Mouse (Mus musculus) hindbrain, embryonic 10.5 days (tissue): ENCODE measurements around the gene Phldb1. TPM values are rescaled to one million over a fixed set of nuclear protein-coding genes. Genes with fewer than 3 reads are reported as not detected.

Experiments
- DNase-seq: peaks from one replicate; pipeline ENCODE4 v3.0.0-alpha.2; 2017; ENCODE audit warnings: low spot score
- H3K27ac ChIP-seq: fragments of 300-500 bp; sonication (generic); 2 replicates; pipeline ENCODE4 v1.5.1; 2016; ENCODE audit warnings: mild to moderate bottlenecking, moderate library complexity
- H3K27me3 ChIP-seq: fragments of 300-500 bp; sonication (generic); 2 replicates; pipeline ENCODE4 v1.6.1; 2016; ENCODE audit warnings: mild to moderate bottlenecking; ENCODE audit not compliant: poor library complexity, insufficient read depth, severe bottlenecking
- H3K36me3 ChIP-seq: fragments of 300-500 bp; sonication (generic); 2 replicates; pipeline ENCODE4 v1.6.1; 2016; ENCODE audit warnings: mild to moderate bottlenecking, moderate library complexity
- H3K4me1 ChIP-seq: fragments of 300-500 bp; sonication (generic); replicated peaks from 2 replicates; pipeline ENCODE4 v1.6.1; 2016; ENCODE audit warnings: mild to moderate bottlenecking
- H3K4me3 ChIP-seq: fragments of 300-500 bp; sonication (generic); 2 replicates; pipeline ENCODE4 v1.5.1; 2016; ENCODE audit warnings: mild to moderate bottlenecking, moderate library complexity
- H3K9me3 ChIP-seq: fragments of 300-500 bp; sonication (generic); 2 replicates; pipeline ENCODE4 v1.6.1; 2016; ENCODE audit warnings: mild to moderate bottlenecking, moderate library complexity
- WGBS: fragments of 180-500 bp; shearing (Covaris S2); methylation state at CpG from one replicate; pipeline ENCODE4 v1.1.7; 2016; 5-methylcytosine and 5-hydroxymethylcytosine counted together
- polyA plus RNA-seq: library from polyadenylated mRNA; unstranded; fragments of >200 nt; fragmentation: Nextera tagmentation; extraction: Ambion mirVana; gene quantifications from 2 replicates; pipeline ENCODE4 v1.2.1, GENCODE M21; 2016

Gene Phldb1
- polyA plus RNA-seq, 1 experiment from 2014 or later, result 49.5 TPM

DNA sequence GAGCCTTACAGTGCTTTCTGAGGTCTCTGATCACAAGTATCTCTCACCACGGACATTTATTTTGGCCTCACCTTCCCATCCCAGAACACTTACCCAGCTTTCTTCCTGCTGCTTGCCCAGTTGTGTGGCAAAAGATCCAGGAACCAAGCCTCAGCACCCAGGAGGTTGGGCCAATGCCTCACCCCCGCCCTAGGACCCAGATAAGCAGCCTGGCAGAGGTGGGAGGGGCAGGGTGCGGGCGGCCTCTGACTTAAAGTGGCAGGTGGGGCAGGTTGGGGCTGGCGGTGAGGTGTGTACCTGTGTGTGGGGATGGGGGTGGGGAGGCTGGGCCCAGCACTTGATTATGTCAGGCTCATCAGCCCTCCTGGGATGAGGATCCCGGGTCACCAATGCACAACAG is 21.9 kb downstream of the Phldb1 start:
- no peak for DNase-seq
- Histone ChIP-seq H3K4me3 (no peak overlapping the region), H3K27ac (no peak overlapping the region), H3K4me1 (peaks cover 43% of the 10 kb centered on the region), H3K27me3 (peaks cover 11% of the 10 kb centered on the region), H3K9me3 (no peaks in the 10 kb centered on the region), H3K36me3 (peaks cover 99% of the 10 kb centered on the region)
- 88% methylated on average over 6 of the region's 6 CpGs for WGBS

DNA sequence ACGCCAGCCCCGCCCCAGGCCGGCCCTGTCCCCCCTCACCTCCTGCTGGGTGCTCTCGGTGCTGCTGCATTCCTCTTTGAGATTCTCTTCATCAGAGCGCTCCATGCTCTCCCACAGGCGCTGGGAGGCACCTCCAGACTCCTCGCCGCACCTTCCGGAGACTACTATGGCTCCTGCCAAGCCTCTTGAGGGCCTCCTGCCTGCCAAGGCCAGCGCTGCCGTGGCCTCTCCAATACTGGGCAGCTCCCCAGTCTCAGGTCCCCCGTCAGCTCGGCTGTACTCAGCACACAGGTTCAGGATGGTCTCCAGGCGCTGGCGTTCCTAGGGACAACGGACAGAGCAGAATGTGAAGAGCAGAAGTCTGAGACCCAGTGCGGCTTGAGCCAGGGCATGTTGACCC is 23.4 kb downstream of the Phldb1 start:
- DNase-seq, result no peak
- H3K27me3 ChIP-seq, result peaks cover 17% of the 10 kb centered on the region
- H3K9me3 ChIP-seq, result no peaks in the 10 kb centered on the region
- no peak overlapping the region; the same call in 1 of the 2 replicates for H3K27ac ChIP-seq
- peaks cover 99% of the 10 kb centered on the region for H3K36me3 ChIP-seq
- peaks cover 39% of the 10 kb centered on the region for H3K4me1 ChIP-seq
- 69% methylated on average over 17 of the region's 17 CpGs for WGBS
- H3K4me3 ChIP-seq, result no peak overlapping the region

DNA sequence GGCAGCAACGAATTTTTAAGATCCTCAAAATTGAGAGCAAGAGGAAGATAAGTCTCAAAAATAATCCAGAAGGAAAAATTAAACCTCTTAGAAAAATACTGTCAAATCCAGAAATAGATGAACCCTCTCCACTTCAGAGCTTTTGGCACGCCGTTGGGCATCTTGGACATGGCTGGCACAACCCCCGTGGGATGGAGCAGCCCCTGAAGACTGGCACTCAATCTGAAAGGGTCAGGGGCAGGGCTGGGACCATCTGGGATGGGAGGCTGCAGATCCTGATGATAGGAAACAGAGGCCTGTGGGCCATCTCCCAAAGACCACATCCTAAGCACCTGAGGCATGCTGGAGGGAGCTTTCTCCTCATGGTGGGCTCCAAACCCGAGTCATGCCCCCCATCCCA is 24.8 kb downstream of the Phldb1 start:
- Histone ChIP-seq H3K4me1 (peaks cover 39% of the 10 kb centered on the region), H3K36me3 (peaks cover 99% of the 10 kb centered on the region), H3K4me3 (no peak overlapping the region), H3K9me3 (no peaks in the 10 kb centered on the region), H3K27me3 (peaks cover 17% of the 10 kb centered on the region), H3K27ac (no peak overlapping the region)
- no peak for DNase-seq
- 88% methylated on average over 5 of the region's 5 CpGs for whole genome bisulfite sequencing

DNA sequence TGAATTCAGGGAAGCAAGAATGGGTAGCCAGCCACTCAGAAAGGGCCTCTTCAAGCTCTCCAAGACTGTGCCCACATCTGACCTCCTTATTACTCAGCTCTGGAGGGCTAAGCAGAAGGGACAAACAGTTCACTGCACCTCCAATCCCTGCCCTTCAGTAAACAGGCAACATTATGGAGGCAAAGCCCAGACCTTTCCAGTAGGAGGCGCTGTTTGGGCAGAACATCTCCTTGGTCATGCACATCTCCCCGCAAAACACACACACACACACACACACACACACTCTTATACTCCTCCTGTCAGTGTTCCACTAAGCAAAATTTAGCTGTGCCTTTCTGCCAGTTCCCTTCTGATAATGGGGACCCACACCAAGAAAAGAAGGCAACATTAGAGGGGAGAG is 25.4 kb downstream of the Phldb1 start:
- whole genome bisulfite sequencing, result 43% methylated on average over 2 of the region's 2 CpGs
- H3K4me3 ChIP-seq, result no peak overlapping the region

DNA sequence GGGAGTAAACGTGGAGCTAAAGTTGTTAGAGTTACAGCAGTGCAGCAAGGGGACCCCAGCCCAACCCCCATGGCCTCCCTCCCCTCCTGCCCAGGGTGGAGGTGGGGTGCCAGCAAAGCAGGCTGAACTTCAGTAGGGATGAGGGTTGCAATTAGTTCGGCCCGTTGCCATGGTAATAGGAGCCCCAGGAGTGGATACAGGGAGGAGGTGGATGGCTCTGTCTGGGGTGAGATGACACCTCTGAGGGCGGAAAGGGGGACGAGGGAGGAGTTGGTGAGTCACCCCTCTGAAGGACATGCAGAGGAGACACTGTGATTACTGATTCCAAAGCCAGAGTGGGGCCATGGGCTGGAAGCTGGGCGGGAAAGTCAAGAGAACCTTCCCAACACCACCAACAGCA is 26.1 kb downstream of the Phldb1 start:
- DNase-seq, result no peak
- 0 out of 2 replicates have a peak overlapping the region, but pooled peaks have one; percentile 77 for H3K27ac ChIP-seq
- H3K27me3 ChIP-seq, result peaks cover 17% of the 10 kb centered on the region
- H3K9me3 ChIP-seq, result no peaks in the 10 kb centered on the region
- peak overlapping the region; percentile 47 for H3K4me3 ChIP-seq
- H3K4me1 ChIP-seq, result peaks cover 39% of the 10 kb centered on the region
- 24% methylated on average over 6 of the region's 6 CpGs for WGBS
- peaks cover 99% of the 10 kb centered on the region for H3K36me3 ChIP-seq

More for the DNA sequence above, 25.4 kb downstream of the Phldb1 start:
- H3K27ac ChIP-seq, result no peak overlapping the region
- DNase-seq, result peak; percentile 55
- H3K27me3 ChIP-seq, result peaks cover 17% of the 10 kb centered on the region
- H3K9me3 ChIP-seq, result no peaks in the 10 kb centered on the region
- H3K36me3 ChIP-seq, result peaks cover 99% of the 10 kb centered on the region
- peaks cover 39% of the 10 kb centered on the region for H3K4me1 ChIP-seq

DNA sequence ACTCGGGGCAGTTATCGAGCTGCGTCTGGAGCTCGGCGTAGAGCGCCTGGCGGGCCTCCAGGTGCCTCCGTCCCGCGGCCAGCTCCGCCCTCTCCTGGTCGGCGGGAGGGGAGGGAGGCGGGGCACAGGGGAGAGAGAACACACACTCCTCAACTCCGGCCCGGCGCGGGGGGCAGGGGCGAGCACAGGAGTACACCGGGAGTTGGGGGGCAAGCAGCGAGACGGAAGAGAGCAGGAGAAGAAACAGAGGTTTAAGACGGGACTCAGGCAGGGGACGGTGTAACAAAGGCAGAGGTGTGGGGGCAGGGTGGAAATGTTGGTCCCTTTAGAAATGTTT is 26.6 kb downstream of the Phldb1 start:
- peak; percentile 57 for DNase-seq
- peak overlapping the region; percentile 77 for H3K27ac ChIP-seq
- peaks cover 39% of the 10 kb centered on the region for H3K4me1 ChIP-seq
- no peaks in the 10 kb centered on the region for H3K9me3 ChIP-seq
- peak overlapping the region; percentile 47 for H3K4me3 ChIP-seq
- WGBS, result 3% methylated on average over 24 of the region's 24 CpGs
- H3K27me3 ChIP-seq, result peaks cover 17% of the 10 kb centered on the region
- H3K36me3 ChIP-seq, result peaks cover 99% of the 10 kb centered on the region

DNA sequence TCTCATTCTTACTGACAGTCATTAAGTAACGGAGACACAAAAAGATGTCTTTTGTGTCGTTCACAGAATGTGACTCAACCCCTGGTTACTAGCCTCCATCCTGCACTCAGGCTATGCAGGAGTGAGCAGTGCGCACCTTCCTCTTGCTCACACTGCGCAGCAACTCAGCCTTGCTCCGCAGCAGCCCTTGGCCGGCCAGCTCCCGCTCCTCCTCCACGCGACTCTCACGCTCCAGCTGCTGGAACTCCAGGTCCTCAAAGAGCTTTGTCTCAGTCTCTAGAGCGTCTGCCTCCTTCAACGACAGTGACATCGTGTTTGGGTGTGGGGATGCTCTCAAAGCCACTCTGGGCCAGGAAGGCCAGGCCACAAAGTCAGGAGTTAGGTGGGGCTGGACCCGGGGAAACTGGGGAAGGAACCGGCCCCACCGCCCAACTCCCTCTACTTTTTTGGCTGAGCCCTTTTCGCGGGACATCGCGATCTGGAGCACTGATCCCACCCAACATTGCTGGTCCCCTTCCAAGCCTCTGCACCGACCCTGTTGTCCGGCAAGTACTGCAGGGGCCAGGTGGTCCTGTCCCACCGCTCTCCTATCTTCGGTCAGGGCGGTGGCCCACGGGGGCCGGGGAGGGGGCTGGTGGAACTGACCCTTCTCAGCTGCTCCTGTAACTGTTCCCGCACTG is 27.1 kb downstream of the Phldb1 start:
- H3K27me3 ChIP-seq, result peaks cover 17% of the 10 kb centered on the region
- peak overlapping the region; percentile 47 for H3K4me3 ChIP-seq
- peaks cover 39% of the 10 kb centered on the region for H3K4me1 ChIP-seq
- H3K27ac ChIP-seq, result peak overlapping the region; percentile 77
- WGBS, result 18% methylated on average over 28 of the region's 28 CpGs
- no peak for DNase-seq
- peaks cover 99% of the 10 kb centered on the region for H3K36me3 ChIP-seq
- H3K9me3 ChIP-seq, result no peaks in the 10 kb centered on the region

DNA sequence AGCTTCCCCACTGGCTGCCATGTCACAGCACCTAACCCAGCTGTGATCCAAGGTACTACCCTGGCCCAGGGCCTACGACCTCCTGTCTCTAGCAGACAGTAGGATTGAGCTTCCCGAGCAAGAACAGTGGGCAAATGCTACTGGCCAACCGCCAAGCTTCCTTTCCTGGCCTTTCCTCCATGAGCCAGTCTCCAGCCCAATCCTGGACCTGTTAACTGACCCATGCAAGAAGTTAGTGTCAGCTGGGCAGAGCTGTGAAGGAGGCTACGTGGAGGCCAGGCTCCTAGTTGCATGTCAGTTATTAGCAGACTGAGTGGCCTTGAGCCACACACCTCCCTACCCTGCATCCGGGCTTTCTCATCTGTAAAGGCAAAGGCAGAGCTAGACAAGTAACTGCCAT is 35.3 kb downstream of the Phldb1 start:
- no peaks in the 10 kb centered on the region for H3K9me3 ChIP-seq
- H3K4me1 ChIP-seq, result no peaks in the 10 kb centered on the region
- WGBS, result 90% methylated on average over 5 of the region's 5 CpGs
- DNase-seq, result no peak
- H3K27me3 ChIP-seq, result no peaks in the 10 kb centered on the region
- no peak overlapping the region for H3K27ac ChIP-seq
- no peak overlapping the region for H3K4me3 ChIP-seq
- H3K36me3 ChIP-seq, result peaks cover 100% of the 10 kb centered on the region

DNA sequence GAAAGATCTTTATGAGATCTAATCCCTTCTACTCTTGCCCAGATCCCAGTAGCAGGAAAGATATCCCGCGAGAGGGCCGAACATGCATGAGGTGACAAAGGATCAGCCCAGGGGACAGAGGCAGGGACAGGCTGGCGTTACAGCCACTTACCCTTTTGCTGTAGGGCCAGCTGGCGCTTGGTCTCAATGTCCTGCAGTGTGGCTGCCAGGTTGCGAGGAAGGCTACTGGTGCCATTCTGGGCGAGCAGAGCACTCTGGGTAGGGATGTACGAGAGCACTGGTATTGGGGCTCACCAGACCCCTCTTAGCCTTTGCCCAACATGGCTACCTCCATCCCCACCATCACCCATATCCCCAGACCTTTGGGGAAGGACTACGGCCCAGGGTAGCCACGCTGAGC is 35.8 kb downstream of the Phldb1 start:
- H3K36me3 ChIP-seq, result peaks cover 100% of the 10 kb centered on the region
- 91% methylated on average over 10 of the region's 10 CpGs for WGBS
- H3K27me3 ChIP-seq, result no peaks in the 10 kb centered on the region
- H3K9me3 ChIP-seq, result no peaks in the 10 kb centered on the region
- H3K27ac ChIP-seq, result no peak overlapping the region
- DNase-seq, result no peak
- no peak overlapping the region for H3K4me3 ChIP-seq
- no peaks in the 10 kb centered on the region for H3K4me1 ChIP-seq

DNA sequence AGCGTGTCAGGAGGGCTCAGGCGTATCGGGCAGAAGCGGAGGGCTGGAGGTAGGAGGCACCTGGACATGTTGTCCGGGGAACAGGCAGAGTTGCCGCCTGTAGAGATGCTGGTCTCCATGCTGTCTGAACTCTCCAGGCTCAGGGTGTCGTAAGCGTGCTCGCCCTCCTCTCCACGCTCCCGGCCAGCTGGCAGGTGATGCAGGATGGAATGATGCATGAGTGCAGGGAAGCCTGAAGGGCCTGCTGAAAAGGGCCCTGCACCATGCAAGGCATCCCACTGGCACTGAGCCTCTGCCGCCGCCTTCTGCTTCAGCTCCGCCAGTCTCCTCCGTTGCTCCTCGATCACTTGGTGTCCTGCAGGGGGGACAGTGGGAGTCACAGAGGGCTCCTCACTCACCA is 37.1 kb downstream of the Phldb1 start:
- peaks cover 100% of the 10 kb centered on the region for H3K36me3 ChIP-seq
- H3K4me3 ChIP-seq, result no peak overlapping the region
- H3K27ac ChIP-seq, result no peak overlapping the region
- no peak for DNase-seq
- no peaks in the 10 kb centered on the region for H3K9me3 ChIP-seq
- no peaks in the 10 kb centered on the region for H3K27me3 ChIP-seq
- H3K4me1 ChIP-seq, result no peaks in the 10 kb centered on the region
- 96% methylated on average over 16 of the region's 16 CpGs for WGBS

DNA sequence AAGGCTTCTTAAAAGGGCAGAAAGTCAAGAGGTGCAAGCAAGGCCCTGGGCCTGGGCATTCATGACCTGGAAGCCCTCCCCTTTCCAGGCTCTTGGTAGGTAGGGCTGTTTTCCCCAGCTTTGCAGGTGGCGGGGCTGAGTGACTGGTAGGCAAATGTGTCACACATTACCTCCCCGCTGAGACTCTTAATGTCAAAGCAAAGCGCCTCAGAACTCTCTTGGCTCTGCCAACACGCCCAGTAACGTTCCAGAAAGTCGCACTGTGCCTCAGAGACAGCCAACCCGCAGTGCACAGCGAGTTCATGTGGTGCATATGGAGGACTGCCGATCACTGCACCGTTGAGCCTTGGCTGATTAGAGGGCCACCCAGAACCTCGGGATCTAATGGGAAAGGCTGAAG is 41.9 kb downstream of the Phldb1 start:
- Histone ChIP-seq H3K4me1 (0 out of 2 replicates have a peak, but pooled peaks cover under 1% of the 10 kb centered on the region), H3K4me3 (no peak overlapping the region), H3K27me3 (no peaks in the 10 kb centered on the region), H3K36me3 (peaks cover 98% of the 10 kb centered on the region), H3K27ac (no peak overlapping the region), H3K9me3 (no peaks in the 10 kb centered on the region)
- WGBS, result 89% methylated on average over 11 of the region's 11 CpGs
- DNase-seq, result no peak

DNA sequence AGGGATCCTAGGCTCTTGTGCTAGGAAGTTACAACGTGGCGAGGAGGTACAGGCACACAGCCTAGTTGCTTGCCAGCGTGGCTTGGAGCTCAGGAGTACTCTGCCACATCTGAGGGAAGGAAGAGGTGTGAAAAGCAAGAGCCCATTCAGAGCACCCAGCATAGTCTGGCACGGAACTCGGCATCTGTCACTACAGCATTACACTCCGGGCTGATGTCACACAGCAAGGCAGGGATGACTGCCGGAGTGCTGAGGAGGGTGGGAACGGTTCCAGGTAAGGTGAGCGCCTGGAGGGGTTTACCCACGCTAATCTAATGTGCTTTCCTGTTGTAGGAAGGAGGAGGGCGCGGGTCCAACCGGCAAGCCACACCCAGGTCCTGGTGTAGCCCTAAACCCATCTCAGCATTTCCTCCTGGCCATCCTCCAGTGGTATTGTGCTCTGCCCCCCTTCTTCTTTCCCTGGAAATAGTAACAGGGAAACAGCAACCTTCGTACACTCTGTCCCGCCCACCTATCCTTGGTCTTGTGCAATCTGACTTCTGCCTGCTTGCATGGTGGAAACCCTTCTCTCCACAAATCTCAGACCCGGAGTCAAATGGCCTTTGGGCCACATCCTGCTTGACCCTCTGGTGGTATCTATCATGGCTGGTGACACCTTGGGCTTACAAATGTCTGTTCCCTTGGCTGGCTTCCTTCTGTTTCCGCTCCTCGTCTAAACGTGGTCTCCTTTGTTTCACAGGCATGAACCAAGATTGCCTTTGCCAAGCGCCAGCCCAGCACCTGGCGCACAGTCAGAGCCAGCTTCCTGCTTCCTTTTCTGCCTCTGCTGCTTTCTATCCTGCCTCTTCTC is 43.1 kb downstream of the Phldb1 start:
- Histone ChIP-seq H3K9me3 (no peaks in the 10 kb centered on the region), H3K4me1 (peaks cover 10% of the 10 kb centered on the region), H3K4me3 (no peak overlapping the region), H3K27me3 (no peaks in the 10 kb centered on the region), H3K27ac (no peak overlapping the region), H3K36me3 (peaks cover 98% of the 10 kb centered on the region)
- 88% methylated on average over 21 of the region's 21 CpGs for WGBS
- no peak for DNase-seq

DNA sequence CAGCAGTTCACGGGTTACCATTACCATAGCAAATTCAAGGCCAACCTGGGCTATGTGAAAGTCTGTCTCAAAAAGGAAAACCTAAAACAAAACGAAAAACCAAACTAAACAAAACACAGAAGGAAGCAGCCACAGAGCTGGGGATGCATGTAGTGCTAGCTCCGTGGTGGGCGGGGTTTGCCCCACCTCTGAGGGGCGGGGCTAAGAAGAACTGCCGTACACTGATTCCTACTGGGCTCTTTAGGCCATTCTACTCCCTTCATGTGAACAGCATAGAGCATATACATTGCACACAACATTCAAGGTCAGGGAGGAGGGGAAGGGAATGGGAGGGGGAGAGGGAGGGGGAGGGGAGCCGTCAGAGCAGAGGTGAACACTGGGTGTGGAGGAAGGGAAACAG is 44.4 kb downstream of the Phldb1 start:
- peaks cover 95% of the 10 kb centered on the region for H3K36me3 ChIP-seq
- DNase-seq, result no peak
- H3K4me1 ChIP-seq, result peaks cover 22% of the 10 kb centered on the region

More for the DNA sequence above, 44.4 kb downstream of the Phldb1 start:
- Histone ChIP-seq H3K4me3 (no peak overlapping the region), H3K27me3 (no peaks in the 10 kb centered on the region), H3K27ac (no peak overlapping the region), H3K9me3 (no peaks in the 10 kb centered on the region)
- 45% methylated on average over 7 of the region's 7 CpGs for WGBS
